Comparison of ENCODE assay signal across 28 mouse cellular contexts in genomic region chr5:6870970-6871369, GRCm38 (mm10).
"Had no signal": no experiment of that assay in that cellular context is flagged by ENCODE, and none has a peak within 500 bp of the region (broad histone marks: within the 10 kb centered on the region; RNA-seq: fewer than 3 reads in every experiment).

No protein-coding gene starts in this region.

- H3K9ac ChIP-seq: heart, embryonic 13.5 days; heart, embryonic 15.5 days; hindbrain, embryonic 13.5 days; hindbrain, embryonic 15.5 days; kidney, embryonic 15.5 days; limb, embryonic 13.5 days; limb, embryonic 15.5 days; liver, embryonic 12.5 days; liver, embryonic 14.5 days had no signal

- H3K9me3 ChIP-seq: heart, embryonic 13.5 days; heart, embryonic 15.5 days; hindbrain, embryonic 13.5 days; hindbrain, embryonic 15.5 days; kidney, embryonic 15.5 days; limb, embryonic 13.5 days; limb, embryonic 15.5 days; liver, embryonic 12.5 days had no signal

- H3K27ac ChIP-seq: heart, adult 2 months; heart, embryonic 13.5 days; heart, embryonic 15.5 days; hindbrain, embryonic 13.5 days; hindbrain, embryonic 15.5 days; hindbrain, postnatal 0 days; kidney, embryonic 15.5 days; kidney, postnatal 0 days; left cerebral cortex, adult 2 months; limb, embryonic 13.5 days; limb, embryonic 15.5 days; liver, embryonic 12.5 days; liver, embryonic 14.5 days had no signal

- H3K4me1 ChIP-seq: heart, embryonic 13.5 days; heart, embryonic 15.5 days; hindbrain, embryonic 13.5 days; hindbrain, embryonic 15.5 days; kidney, embryonic 15.5 days; limb, embryonic 13.5 days; limb, embryonic 15.5 days; liver, embryonic 12.5 days had no signal

- H3K4me2 ChIP-seq: heart, embryonic 11.5 days; heart, embryonic 13.5 days; heart, embryonic 15.5 days; hindbrain, embryonic 13.5 days; hindbrain, embryonic 15.5 days; kidney, embryonic 15.5 days; limb, embryonic 13.5 days; limb, embryonic 15.5 days; liver, embryonic 12.5 days had no signal

- ATAC-seq: hindbrain, postnatal 0 days; intestine, embryonic 16.5 days; liver, embryonic 12.5 days had no signal

- DNase-seq: gastrocnemius, postnatal 14 days; gastrocnemius, postnatal 36 days; heart, adult 11 months; heart, adult 2 months; heart, postnatal 14 days; heart, postnatal 36 days; kidney, adult 11 months; kidney, adult 2 months; kidney, adult 9 months; kidney, postnatal 14 days; kidney, postnatal 36 days; layer of hippocampus, adult 9-11 months; layer of hippocampus, postnatal 36 days; left cerebral cortex, postnatal 4 days had no signal

- H3K36me3 ChIP-seq: heart, embryonic 13.5 days; heart, embryonic 15.5 days; hindbrain, embryonic 13.5 days; hindbrain, embryonic 15.5 days; kidney, embryonic 15.5 days; limb, embryonic 13.5 days; limb, embryonic 15.5 days; liver, embryonic 12.5 days had no signal

- H3K27me3 ChIP-seq: heart, embryonic 13.5 days; heart, embryonic 15.5 days; hindbrain, embryonic 13.5 days; hindbrain, embryonic 15.5 days; kidney, embryonic 15.5 days; limb, embryonic 13.5 days; limb, embryonic 15.5 days; liver, embryonic 12.5 days had no signal

- H3K4me3 ChIP-seq: heart, adult 2 months; heart, embryonic 13.5 days; heart, embryonic 15.5 days; hindbrain, embryonic 13.5 days; hindbrain, embryonic 15.5 days; kidney, embryonic 15.5 days; left cerebral cortex, adult 2 months; limb, embryonic 13.5 days; limb, embryonic 15.5 days; liver, embryonic 12.5 days had no signal
